Mouse (Mus musculus) hindbrain, embryonic 15.5 days (tissue): ENCODE measurements at regions not wholly inside any gene's neighbourhood (a gene's known extent, or its start where the extent isn't known, plus 50 kb on each side); places are given as distances from the start of the nearest gene placed in this dataset.

Experiments
- ATAC-seq: fragments of 200-750 bp; cut with Nextera tagmentation; 2 replicates; pipeline ENCODE4 v1.8.0; 2017; ENCODE audit warnings: low read depth, moderate number of reproducible peaks, moderate TSS enrichment; ENCODE audit not compliant: low FRiP score
- H3K27ac ChIP-seq: fragments of 300-500 bp; sonication (generic); replicated peaks from 2 replicates; pipeline ENCODE4 v1.5.1; 2015; ENCODE audit warnings: mild to moderate bottlenecking, inconsistent platforms
- H3K27me3 ChIP-seq: fragments of 300-500 bp; sonication (generic); 2 replicates; pipeline ENCODE4 v1.6.1; 2015; ENCODE audit warnings: control low read depth, inconsistent platforms
- H3K36me3 ChIP-seq: fragments of 300-500 bp; sonication (generic); 2 replicates; pipeline ENCODE4 v1.6.1; 2015; ENCODE audit warnings: control low read depth, inconsistent platforms
- H3K4me1 ChIP-seq: fragments of 300-500 bp; sonication (generic); replicated peaks from 2 replicates; pipeline ENCODE4 v1.6.1; 2015; ENCODE audit warnings: control low read depth, inconsistent platforms
- H3K4me2 ChIP-seq: fragments of 300-500 bp; sonication (generic); 2 replicates; pipeline ENCODE4 v1.6.1; 2015; ENCODE audit warnings: moderate library complexity, mild to moderate bottlenecking, inconsistent platforms
- H3K4me3 ChIP-seq: fragments of 300-500 bp; sonication (generic); 2 replicates; pipeline ENCODE4 v1.5.1; 2015; ENCODE audit warnings: mild to moderate bottlenecking, inconsistent platforms
- H3K9ac ChIP-seq: fragments of 300-500 bp; sonication (generic); 2 replicates; pipeline ENCODE4 v1.6.1; 2015; ENCODE audit warnings: inconsistent platforms
- H3K9me3 ChIP-seq: fragments of 300-500 bp; sonication (generic); 2 replicates; pipeline ENCODE4 v1.6.1; 2016; ENCODE audit warnings: control low read depth, inconsistent platforms
- WGBS: fragments of 180-500 bp; shearing (Covaris S2); methylation state at CpG from one replicate; pipeline ENCODE4 v1.1.7; 2015; 5-methylcytosine and 5-hydroxymethylcytosine counted together

GRCm38 (mm10) chr2:148237121-148237520 is 158.0 kb upstream of the Sstr4 start:
- ATAC-seq: no peak
- Histone ChIP-seq H3K4me1 (no peaks in the 10 kb centered on the region), H3K27ac (no peak overlapping the region), H3K9ac (no peak overlapping the region), H3K4me2 (no peak overlapping the region), H3K9me3 (no peaks in the 10 kb centered on the region), H3K4me3 (no peak overlapping the region), H3K36me3 (no peaks in the 10 kb centered on the region), H3K27me3 (no peaks in the 10 kb centered on the region)
- 74% methylated on average over 4 of the region's 4 CpGs for WGBS

DNA sequence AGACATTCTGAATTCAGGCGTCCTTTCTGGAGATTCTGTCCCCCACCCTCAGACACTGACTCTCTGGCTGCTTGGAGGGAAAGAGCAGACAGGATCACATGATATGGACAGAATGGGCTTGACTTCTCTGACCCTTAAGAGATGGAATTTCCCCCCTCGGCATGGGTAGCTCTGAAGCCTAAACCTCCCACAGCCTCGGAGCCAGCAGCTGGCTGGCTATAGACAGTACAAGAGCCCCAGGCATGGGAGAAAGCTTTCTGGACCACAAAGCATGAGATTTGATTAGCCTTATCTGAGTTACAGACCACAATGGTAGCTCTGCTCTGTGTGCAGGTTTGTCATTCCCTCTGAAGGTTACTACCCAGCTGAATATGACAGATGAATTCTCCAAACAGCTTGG is 156.1 kb upstream of the Sstr4 start:
- Histone ChIP-seq H3K4me2 (no peak overlapping the region), H3K9me3 (no peaks in the 10 kb centered on the region), H3K27ac (no peak overlapping the region), H3K4me1 (no peaks in the 10 kb centered on the region), H3K36me3 (no peaks in the 10 kb centered on the region), H3K9ac (no peak overlapping the region), H3K27me3 (no peaks in the 10 kb centered on the region), H3K4me3 (no peak overlapping the region)
- 57% methylated on average over 3 of the region's 3 CpGs for WGBS
- no peak for ATAC-seq

DNA sequence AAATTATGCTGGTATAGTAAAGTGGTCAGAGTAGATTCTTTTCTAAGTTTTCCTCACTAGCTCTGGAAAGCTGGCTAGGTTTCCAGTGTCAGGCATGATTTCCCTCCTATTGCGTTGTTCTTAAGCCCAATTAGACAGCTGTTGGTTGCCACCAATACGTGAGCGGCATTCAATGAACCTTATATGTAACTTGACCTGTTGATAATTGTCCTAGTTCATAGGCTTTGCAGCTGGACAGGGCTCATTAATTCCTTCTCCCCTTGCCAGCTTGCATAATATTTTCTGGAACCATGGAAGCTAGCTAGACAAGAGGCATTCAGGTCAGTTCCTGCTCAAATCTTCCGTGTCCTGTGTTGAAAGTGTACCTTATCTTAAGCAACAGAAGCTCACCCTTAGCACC is 152.9 kb upstream of the Sstr4 start:
- Histone ChIP-seq H3K9me3 (no peaks in the 10 kb centered on the region), H3K4me1 (no peaks in the 10 kb centered on the region), H3K36me3 (no peaks in the 10 kb centered on the region), H3K4me2 (no peak overlapping the region), H3K27me3 (no peaks in the 10 kb centered on the region), H3K27ac (no peak overlapping the region), H3K9ac (no peak overlapping the region), H3K4me3 (no peak overlapping the region)
- 83% methylated on average over 4 of the region's 4 CpGs for WGBS
- no peak for ATAC-seq

- ATAC-seq: no peak
- no peak overlapping the region for H3K27ac ChIP-seq
- no peak overlapping the region for H3K9ac ChIP-seq
- no peaks in the 10 kb centered on the region for H3K27me3 ChIP-seq
- H3K36me3 ChIP-seq: no peaks in the 10 kb centered on the region
- no peaks in the 10 kb centered on the region for H3K9me3 ChIP-seq
- H3K4me2 ChIP-seq: no peak overlapping the region
- no peaks in the 10 kb centered on the region for H3K4me1 ChIP-seq
- H3K4me3 ChIP-seq: no peak overlapping the region
- WGBS: 90% methylated on average over 2 of the region's 2 CpGs
Observed at GRCm38 (mm10) chr2:148245575-148245974, 149.6 kb upstream of the Sstr4 start.

- Histone ChIP-seq H3K27me3 (no peaks in the 10 kb centered on the region), H3K27ac (no peak overlapping the region), H3K4me3 (no peak overlapping the region), H3K4me2 (no peak overlapping the region), H3K9ac (no peak overlapping the region), H3K4me1 (no peaks in the 10 kb centered on the region), H3K36me3 (no peaks in the 10 kb centered on the region), H3K9me3 (no peaks in the 10 kb centered on the region)
- no peak for ATAC-seq
- WGBS: 95% methylated on average over 1 of the region's 1 CpGs
Observed at GRCm38 (mm10) chr2:148250902-148251301, 144.2 kb upstream of the Sstr4 start.

- Histone ChIP-seq H3K4me3 (no peak overlapping the region), H3K4me2 (no peak overlapping the region), H3K9me3 (no peaks in the 10 kb centered on the region), H3K9ac (no peak overlapping the region), H3K36me3 (no peaks in the 10 kb centered on the region), H3K4me1 (no peaks in the 10 kb centered on the region), H3K27ac (no peak overlapping the region), H3K27me3 (no peaks in the 10 kb centered on the region)
- no peak for ATAC-seq
Observed at GRCm38 (mm10) chr2:148255662-148256061, 139.5 kb upstream of the Sstr4 start.

- no peak overlapping the region for H3K4me2 ChIP-seq
- no peak overlapping the region for H3K9ac ChIP-seq
- H3K4me3 ChIP-seq: no peak overlapping the region
- no peaks in the 10 kb centered on the region for H3K36me3 ChIP-seq
- WGBS: 66% methylated on average over 3 of the region's 3 CpGs
- ATAC-seq: peak; percentile 84
- no peak overlapping the region for H3K27ac ChIP-seq
- no peaks in the 10 kb centered on the region for H3K4me1 ChIP-seq
- no peaks in the 10 kb centered on the region for H3K27me3 ChIP-seq
- H3K9me3 ChIP-seq: no peaks in the 10 kb centered on the region
Observed at GRCm38 (mm10) chr2:148264111-148264730, 130.9 kb upstream of the Sstr4 start.

GRCm38 (mm10) chr2:148279200-148279599 is 115.9 kb upstream of the Sstr4 start:
- no peaks in the 10 kb centered on the region for H3K9me3 ChIP-seq
- no peaks in the 10 kb centered on the region for H3K27me3 ChIP-seq
- H3K4me2 ChIP-seq: no peak overlapping the region
- no peak overlapping the region for H3K9ac ChIP-seq
- 88% methylated on average over 3 of the region's 3 CpGs for WGBS
- no peak overlapping the region for H3K4me3 ChIP-seq
- no peak for ATAC-seq
- H3K27ac ChIP-seq: no peak overlapping the region
- H3K36me3 ChIP-seq: no peaks in the 10 kb centered on the region
- no peaks in the 10 kb centered on the region for H3K4me1 ChIP-seq

- no peak for ATAC-seq
- Histone ChIP-seq H3K27ac (no peak overlapping the region), H3K4me3 (no peak overlapping the region), H3K27me3 (no peaks in the 10 kb centered on the region), H3K36me3 (no peaks in the 10 kb centered on the region), H3K9ac (no peak overlapping the region), H3K9me3 (no peaks in the 10 kb centered on the region), H3K4me2 (no peak overlapping the region), H3K4me1 (no peaks in the 10 kb centered on the region)
- 72% methylated on average over 3 of the region's 3 CpGs for WGBS
Observed at GRCm38 (mm10) chr2:148290326-148290725, 104.8 kb upstream of the Sstr4 start.

- Histone ChIP-seq H3K27me3 (no peaks in the 10 kb centered on the region), H3K36me3 (no peaks in the 10 kb centered on the region), H3K4me3 (no peak overlapping the region), H3K9me3 (no peaks in the 10 kb centered on the region), H3K27ac (no peak overlapping the region), H3K4me2 (no peak overlapping the region), H3K4me1 (no peaks in the 10 kb centered on the region), H3K9ac (no peak overlapping the region)
- no peak for ATAC-seq
- WGBS: 87% methylated on average over 5 of the region's 5 CpGs
Observed at GRCm38 (mm10) chr2:148292442-148292841, 102.7 kb upstream of the Sstr4 start.

DNA sequence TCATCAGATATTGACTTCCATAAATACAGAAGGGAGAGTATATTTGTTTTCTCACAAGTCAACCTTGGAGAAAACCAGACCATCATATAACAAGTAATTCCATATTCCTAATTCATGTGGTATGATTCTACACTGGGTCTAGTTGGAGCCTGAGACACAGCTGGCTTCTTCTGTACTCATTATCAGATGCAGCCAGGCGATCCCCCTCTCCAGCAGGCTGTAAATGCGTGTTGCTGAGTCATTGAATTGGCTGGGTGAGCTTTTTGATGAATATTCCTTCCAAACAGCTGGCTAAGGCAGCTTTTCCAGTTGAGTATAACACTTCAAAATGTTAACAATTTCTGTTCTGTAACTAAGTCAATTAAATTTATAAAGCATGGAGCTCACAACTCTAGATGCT is 102.2 kb upstream of the Sstr4 start:
- Histone ChIP-seq H3K4me1 (no peaks in the 10 kb centered on the region), H3K9ac (no peak overlapping the region), H3K4me2 (no peak overlapping the region), H3K36me3 (no peaks in the 10 kb centered on the region), H3K9me3 (no peaks in the 10 kb centered on the region), H3K27ac (no peak overlapping the region), H3K27me3 (no peaks in the 10 kb centered on the region), H3K4me3 (no peak overlapping the region)
- 49% methylated on average over 2 of the region's 2 CpGs for WGBS
- ATAC-seq: peak; percentile 45; the same call in 1 of the 2 replicates

- 84% methylated on average over 2 of the region's 2 CpGs for WGBS
- Histone ChIP-seq H3K4me3 (no peak overlapping the region), H3K27ac (no peak overlapping the region), H3K4me2 (no peak overlapping the region), H3K36me3 (no peaks in the 10 kb centered on the region), H3K9ac (no peak overlapping the region), H3K27me3 (no peaks in the 10 kb centered on the region), H3K4me1 (no peaks in the 10 kb centered on the region), H3K9me3 (no peaks in the 10 kb centered on the region)
- ATAC-seq: no peak
Observed at GRCm38 (mm10) chr2:148300879-148301278, 94.3 kb upstream of the Sstr4 start.

DNA sequence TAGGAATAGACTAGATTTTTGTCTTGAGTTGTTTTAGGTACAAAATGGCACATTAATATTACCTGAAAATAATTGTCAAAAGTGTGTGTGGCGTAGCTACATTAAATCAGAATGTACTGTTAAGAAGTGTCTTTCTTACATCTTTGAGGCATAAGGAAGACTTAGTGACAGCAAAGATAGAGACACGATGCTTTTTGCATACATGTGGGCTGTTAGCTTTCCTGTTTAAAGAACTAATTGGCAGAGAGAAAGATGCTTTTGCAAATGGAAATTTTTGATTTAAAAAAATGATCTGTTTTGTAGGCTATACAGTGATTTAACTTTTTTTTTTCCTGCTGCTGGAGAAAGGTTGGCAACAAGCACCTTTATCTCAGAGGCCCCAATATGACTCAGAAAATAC is 82.9 kb upstream of the Sstr4 start:
- 95% methylated on average over 2 of the region's 2 CpGs for WGBS
- ATAC-seq: no peak
- H3K27me3 ChIP-seq: no peaks in the 10 kb centered on the region
- H3K4me2 ChIP-seq: no peak overlapping the region
- H3K27ac ChIP-seq: no peak overlapping the region
- H3K9me3 ChIP-seq: no peaks in the 10 kb centered on the region
- no peak overlapping the region for H3K4me3 ChIP-seq
- H3K9ac ChIP-seq: no peak overlapping the region
- no peaks in the 10 kb centered on the region for H3K36me3 ChIP-seq
- no peaks in the 10 kb centered on the region for H3K4me1 ChIP-seq
